Mouse (Mus musculus) spleen, postnatal 4 days (tissue): ENCODE results near the gene Mst1.

ENCODE experiments used
- DNase-seq, 2 experiments: peaks; one replicate each; pipeline ENCODE4 v3.0.0; 2022; ENCODE audit warnings: low spot score in 2 of 2

The Mst1 gene

GRCm38 (mm10) chr9:108095949-108096712 is 15.9 kb downstream of the Mst1 start:
- DNase-seq, result no peak

- DNase-seq, result no peak
These were observed 19.4 kb downstream of the Mst1 start for GRCm38 (mm10) chr9:108099619-108100018.

GRCm38 (mm10) chr9:108104766-108105548 is 24.7 kb downstream of the Mst1 start:
- DNase-seq, result peak; percentile 62 to 82

GRCm38 (mm10) chr9:108105549-108105863 is 25.3 kb downstream of the Mst1 start:
- peak in 1 of 2 experiments; percentile 19 for DNase-seq

GRCm38 (mm10) chr9:108106090-108106489 is 25.9 kb downstream of the Mst1 start:
- DNase-seq, result peak in 1 of 2 experiments; percentile 24

GRCm38 (mm10) chr9:108107867-108108266 is 27.6 kb downstream of the Mst1 start:
- DNase-seq, result no peak

GRCm38 (mm10) chr9:108110160-108110559 is 29.9 kb downstream of the Mst1 start:
- no peak for DNase-seq

- peak in 1 of 2 experiments; percentile 70 for DNase-seq
These were observed 30.9 kb downstream of the Mst1 start for GRCm38 (mm10) chr9:108111101-108111592.

- DNase-seq, result no peak
These were observed 31.4 kb downstream of the Mst1 start for GRCm38 (mm10) chr9:108111593-108112121.

- no peak for DNase-seq
These were observed 32.6 kb downstream of the Mst1 start for GRCm38 (mm10) chr9:108112719-108113340.

GRCm38 (mm10) chr9:108115290-108116077 is 35.2 kb downstream of the Mst1 start:
- no peak for DNase-seq

GRCm38 (mm10) chr9:108117143-108117542 is 36.9 kb downstream of the Mst1 start:
- DNase-seq, result no peak

GRCm38 (mm10) chr9:108119891-108120411 is 39.7 kb downstream of the Mst1 start:
- DNase-seq, result no peak

- no peak for DNase-seq
These were observed 40.4 kb downstream of the Mst1 start for GRCm38 (mm10) chr9:108120671-108121070.

- DNase-seq, result no peak
These were observed 41.1 kb downstream of the Mst1 start for GRCm38 (mm10) chr9:108121170-108121969.

GRCm38 (mm10) chr9:108123916-108124315 is 43.7 kb downstream of the Mst1 start:
- DNase-seq, result no peak

- no peak for DNase-seq
These were observed 45.5 kb downstream of the Mst1 start for GRCm38 (mm10) chr9:108125731-108126130.

- no peak for DNase-seq
These were observed 46.4 kb downstream of the Mst1 start for GRCm38 (mm10) chr9:108126436-108127180.

GRCm38 (mm10) chr9:108128248-108128647 is 48.0 kb downstream of the Mst1 start:
- no peak for DNase-seq
